Mouse (Mus musculus) skeletal muscle tissue, postnatal 0 days (tissue): Measurements from ENCODE around the gene Rtp2. TPM values are rescaled to one million over a fixed set of nuclear protein-coding genes. Genes with fewer than 3 reads are reported as not detected.

Source experiments
- polyA plus RNA-seq: library from polyadenylated mRNA; unstranded; fragments of >200 nt; fragmentation: Nextera tagmentation; extraction: Ambion mirVana; gene quantifications from 2 replicates; pipeline ENCODE4 v1.2.1, GENCODE M21; 2015

Gene Rtp2
- not detected in 2 replicates for polyA plus RNA-seq

GRCm38 (mm10) chr16:23932294-23932693 lies at the start of gene Rtp2:
Rtp2 (minus strand) TSS chr16:23932394.

GRCm38 (mm10) chr16:23890636-23891035 lies 41.6 kb downstream of the Rtp2 start, which contains the start of gene Sst:
Sst (minus strand) TSS chr16:23890958.

Other genes with a start within 250 kb of the Rtp2 start
- gene Sst, start 41.4 kb downstream of the Rtp2 start, polyA plus RNA-seq: not detected in 2 replicates
- not detected in 2 replicates for gene Gm37419, start 56.1 kb upstream of the Rtp2 start, polyA plus RNA-seq
- 0.95 and 1.1 TPM in 2 replicates for gene Bcl6, start 56.5 kb upstream of the Rtp2 start, polyA plus RNA-seq